Mouse (Mus musculus): ENCODE results near the gene Rrp12.
"Not testable (repeated sequence)": the region's sequence is repeated elsewhere in the genome, so short reads cannot be mapped to it uniquely, and the experiment has no call there.

Rrp12 gene

GRCm38 (mm10) chr19:41906311-41907078, 10.5 kb upstream of the Rrp12 start:
- no peak for DNase-seq

GRCm38 (mm10) chr19:41905246-41905645, 9.3 kb upstream of the Rrp12 start:
- no peak for DNase-seq

GRCm38 (mm10) chr19:41902848-41903593, 7.0 kb upstream of the Rrp12 start:
- no peak for DNase-seq

- no peak for DNase-seq
These were observed 5.7 kb upstream of the Rrp12 start for GRCm38 (mm10) chr19:41901696-41902095.

GRCm38 (mm10) chr19:41900495-41901090, 4.6 kb upstream of the Rrp12 start:
- no peak for DNase-seq

GRCm38 (mm10) chr19:41898860-41899259, 2.9 kb upstream of the Rrp12 start:
- DNase-seq = peak; percentile 30 to 61

- no peak for DNase-seq
These were observed 342 bp upstream of the Rrp12 start for GRCm38 (mm10) chr19:41896319-41896711.

- no peak for DNase-seq
These were observed 1.0 kb downstream of the Rrp12 start for GRCm38 (mm10) chr19:41894959-41895358.

- DNase-seq = no peak
These were observed 7.8 kb downstream of the Rrp12 start for GRCm38 (mm10) chr19:41888191-41888590.

GRCm38 (mm10) chr19:41883882-41884281, 12.1 kb downstream of the Rrp12 start:
- no peak for DNase-seq

GRCm38 (mm10) chr19:41881842-41882241, 14.1 kb downstream of the Rrp12 start:
- no peak for DNase-seq

- DNase-seq = no peak
These were observed 21.6 kb downstream of the Rrp12 start for GRCm38 (mm10) chr19:41874356-41874755.

- no peak for DNase-seq
These were observed 23.7 kb downstream of the Rrp12 start for GRCm38 (mm10) chr19:41872285-41872684.

GRCm38 (mm10) chr19:41869946-41870345, 26.0 kb downstream of the Rrp12 start:
- DNase-seq = not testable (repeated sequence)

GRCm38 (mm10) chr19:41869296-41869695, 26.7 kb downstream of the Rrp12 start:
- no peak for DNase-seq

- no peak for DNase-seq
These were observed 29.3 kb downstream of the Rrp12 start for GRCm38 (mm10) chr19:41866707-41867106.

- DNase-seq = no peak
These were observed 38.1 kb downstream of the Rrp12 start for GRCm38 (mm10) chr19:41857816-41858310.

- DNase-seq = no peak
These were observed 38.7 kb downstream of the Rrp12 start for GRCm38 (mm10) chr19:41857086-41857762.

GRCm38 (mm10) chr19:41852423-41852822, 43.5 kb downstream of the Rrp12 start:
- no peak for DNase-seq

GRCm38 (mm10) chr19:41850719-41851543, 45.0 kb downstream of the Rrp12 start:
- no peak for DNase-seq

GRCm38 (mm10) chr19:41850021-41850718, 45.8 kb downstream of the Rrp12 start:
- DNase-seq = no peak
